Mouse (Mus musculus): ENCODE data around the gene Dse. TPM values are rescaled to one million over a fixed set of nuclear protein-coding genes. Genes with fewer than 3 reads are reported as not detected.

Dse gene
- polyA plus RNA-seq, 1 experiment = 7.5 TPM

- TF ChIP-seq CTCF (IDR thresholded peaks at IDR 0.05; ENCODE audit: borderline replicate concordance, control insufficient read depth, extremely low read depth, insufficient read depth, low read length, poor library complexity) (no peak), POLR2A (IDR thresholded peaks at IDR 0.05; ENCODE audit: control insufficient read depth, extremely low read depth, insufficient read depth, low read length, poor library complexity) (no peak)
- Histone ChIP-seq H3K4me3 (ENCODE audit: control insufficient read depth, insufficient read depth, low read length) (no peak overlapping the region), H3K4me1 (replicated peaks; ENCODE audit: control insufficient read depth, insufficient read depth, low read length) (no peaks in the 10 kb centered on the region; the same call in 1 of the 2 replicates), H3K36me3 (ENCODE audit: control insufficient read depth, insufficient read depth, low read length) (no peaks in the 10 kb centered on the region), H3K27ac (ENCODE audit: control insufficient read depth, insufficient read depth, low read length) (no peak overlapping the region), H3K27me3 (ENCODE audit: control insufficient read depth, insufficient read depth, low read length) (no peaks in the 10 kb centered on the region)
- DNase-seq = no peak
Measured at GRCm38 (mm10) chr10:34117770-34118169, 89.7 kb downstream of the Dse start.

- no peaks in the 10 kb centered on the region; the same call in 1 of the 2 replicates for H3K4me1 ChIP-seq (replicated peaks; ENCODE audit: control insufficient read depth, insufficient read depth, low read length)
- H3K27me3 ChIP-seq (ENCODE audit: control insufficient read depth, insufficient read depth, low read length) = no peaks in the 10 kb centered on the region
- H3K36me3 ChIP-seq (ENCODE audit: control insufficient read depth, insufficient read depth, low read length) = no peaks in the 10 kb centered on the region
- TF ChIP-seq POLR2A (IDR thresholded peaks at IDR 0.05; ENCODE audit: control insufficient read depth, extremely low read depth, insufficient read depth, low read length, poor library complexity) (no peak), CTCF (IDR thresholded peaks at IDR 0.05; ENCODE audit: borderline replicate concordance, control insufficient read depth, extremely low read depth, insufficient read depth, low read length, poor library complexity) (no peak)
- 20% methylated on average over 3 of the region's 3 CpGs for WGBS
- no peak overlapping the region for H3K27ac ChIP-seq (ENCODE audit: control insufficient read depth, insufficient read depth, low read length)
- DNase-seq = no peak
- no peak overlapping the region for H3K4me3 ChIP-seq (ENCODE audit: control insufficient read depth, insufficient read depth, low read length)
Measured at GRCm38 (mm10) chr10:34117131-34117530, 90.4 kb downstream of the Dse start.

GRCm38 (mm10) chr10:34111964-34112738 is 95.4 kb downstream of the Dse start:
- Histone ChIP-seq H3K36me3 (ENCODE audit: control insufficient read depth, insufficient read depth, low read length) (no peaks in the 10 kb centered on the region), H3K4me1 (replicated peaks; ENCODE audit: control insufficient read depth, insufficient read depth, low read length) (peaks cover 7% of the 10 kb centered on the region), H3K27me3 (ENCODE audit: control insufficient read depth, insufficient read depth, low read length) (no peaks in the 10 kb centered on the region), H3K27ac (ENCODE audit: control insufficient read depth, insufficient read depth, low read length) (no peak overlapping the region), H3K4me3 (ENCODE audit: control insufficient read depth, insufficient read depth, low read length) (no peak overlapping the region)
- no peak for TF ChIP-seq POLR2A (IDR thresholded peaks at IDR 0.05; ENCODE audit: control insufficient read depth, extremely low read depth, insufficient read depth, low read length, poor library complexity)
- no peak for TF ChIP-seq CTCF (IDR thresholded peaks at IDR 0.05; ENCODE audit: borderline replicate concordance, control insufficient read depth, extremely low read depth, insufficient read depth, low read length, poor library complexity)
- DNase-seq = no peak
- WGBS = 72% methylated on average over 4 of the region's 4 CpGs

GRCm38 (mm10) chr10:34110863-34111465 is 96.6 kb downstream of the Dse start:
- TF ChIP-seq CTCF (IDR thresholded peaks at IDR 0.05; ENCODE audit: borderline replicate concordance, control insufficient read depth, extremely low read depth, insufficient read depth, low read length, poor library complexity) = no peak
- no peak for TF ChIP-seq POLR2A (IDR thresholded peaks at IDR 0.05; ENCODE audit: control insufficient read depth, extremely low read depth, insufficient read depth, low read length, poor library complexity)
- 5% methylated on average over 13 of the region's 13 CpGs for WGBS
- DNase-seq = peak; percentile 24
- Histone ChIP-seq H3K27me3 (ENCODE audit: control insufficient read depth, insufficient read depth, low read length) (no peaks in the 10 kb centered on the region), H3K27ac (ENCODE audit: control insufficient read depth, insufficient read depth, low read length) (peak overlapping the region; percentile 37; the same call in 1 of the 2 replicates), H3K4me3 (ENCODE audit: control insufficient read depth, insufficient read depth, low read length) (no peak overlapping the region), H3K36me3 (ENCODE audit: control insufficient read depth, insufficient read depth, low read length) (no peaks in the 10 kb centered on the region), H3K4me1 (replicated peaks; ENCODE audit: control insufficient read depth, insufficient read depth, low read length) (peaks cover 7% of the 10 kb centered on the region)

Other genes starting within 250 kb of the Dse start
- 48.0 and 68.4 TPM in 2 replicates for gene Rwdd1, start 188.1 kb downstream of the Dse start, polyA plus RNA-seq (2012; rRNA removed)
- gene Trappc3l, start 170.1 kb downstream of the Dse start, polyA plus RNA-seq (2012; rRNA removed) = not detected in 2 replicates
- 0.03 TPM in 1 of 2 replicates, not detected in the other for gene Calhm4, start 163.4 kb downstream of the Dse start, polyA plus RNA-seq (2012; rRNA removed)
- 0.06 and 0.09 TPM in 2 replicates for gene Calhm5, start 111.2 kb downstream of the Dse start, polyA plus RNA-seq (2012; rRNA removed)
- 13.5 and 16.5 TPM in 2 replicates for gene Calhm6, start 79.7 kb downstream of the Dse start, polyA plus RNA-seq (2012; rRNA removed)
- 42.0 and 42.2 TPM in 2 replicates for gene Tspyl1, start 74.5 kb upstream of the Dse start, polyA plus RNA-seq (2012; rRNA removed)
- 24.4 and 29.5 TPM in 2 replicates for gene Tspyl4, start 89.7 kb upstream of the Dse start, polyA plus RNA-seq (2012; rRNA removed)
- 0.19 and 0.44 TPM in 2 replicates for gene Col10a1, start 182.3 kb upstream of the Dse start, polyA plus RNA-seq (2012; rRNA removed)
- 9.4 and 11.8 TPM in 2 replicates for gene Nt5dc1, start 210.8 kb upstream of the Dse start, polyA plus RNA-seq (2012; rRNA removed)

Data from thymus, adult 2 months (tissue).